Mouse (Mus musculus): ENCODE measurements around the gene Irf3. TPM values are rescaled to one million over a fixed set of nuclear protein-coding genes. Genes with fewer than 3 reads are reported as not detected.

The Irf3 gene
- polyA plus RNA-seq, 2 experiments: 92.7 to 168 TPM

DNA sequence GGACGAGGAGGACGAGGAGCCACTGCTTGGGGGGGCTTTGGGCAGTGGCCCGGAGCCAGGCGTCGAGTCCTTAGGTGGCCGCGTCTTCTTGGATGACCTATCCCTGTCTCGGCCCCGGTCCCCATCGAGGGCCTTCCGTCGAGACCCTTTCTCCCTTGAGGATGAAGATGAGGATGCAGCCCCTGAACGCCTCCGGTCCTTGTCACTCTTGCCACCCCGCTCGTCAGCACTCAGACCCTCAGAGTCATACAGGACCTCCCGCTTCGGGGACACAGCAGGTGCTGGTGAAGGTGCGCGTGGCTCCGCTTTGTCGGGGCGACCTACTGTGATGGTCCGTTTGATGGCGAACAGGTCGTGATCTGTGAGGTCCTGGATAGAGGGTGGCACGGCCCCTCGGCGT, 9.7 kb downstream of the Irf3 start:
- Histone ChIP-seq H3K9ac (ENCODE audit: low read depth, low read length, severe bottlenecking) (no peak overlapping the region), H3K27me3 (ENCODE audit: control insufficient read depth, insufficient read depth, low read length) (no peaks in the 10 kb centered on the region), H3K9me3 (ENCODE audit: control insufficient read depth, low read length) (no peaks in the 10 kb centered on the region), H3K4me3 (replicated peaks; ENCODE audit: low read length) (no peak overlapping the region), H3K36me3 (ENCODE audit: control insufficient read depth, insufficient read depth, low read length) (peaks cover 97% of the 10 kb centered on the region), H3K27ac (replicated peaks; ENCODE audit: low read depth, low read length) (no peak overlapping the region), H3K4me2 (replicated peaks; ENCODE audit: low read depth, low read length, severe bottlenecking) (no peak overlapping the region), H3K4me1 (ENCODE audit: control insufficient read depth, insufficient read depth, low read length) (no peaks in the 10 kb centered on the region)
- ATAC-seq (ENCODE audit: low FRiP score, low read depth) (no peak), DNase-seq (ENCODE audit: low spot score) (no peak)
- WGBS: 96% methylated on average over 29 of the region's 29 CpGs
- no peak for TF ChIP-seq POLR2A (IDR thresholded peaks at IDR 0.05; ENCODE audit: borderline replicate concordance, extremely low read depth, insufficient read depth, insufficient read length)

DNA sequence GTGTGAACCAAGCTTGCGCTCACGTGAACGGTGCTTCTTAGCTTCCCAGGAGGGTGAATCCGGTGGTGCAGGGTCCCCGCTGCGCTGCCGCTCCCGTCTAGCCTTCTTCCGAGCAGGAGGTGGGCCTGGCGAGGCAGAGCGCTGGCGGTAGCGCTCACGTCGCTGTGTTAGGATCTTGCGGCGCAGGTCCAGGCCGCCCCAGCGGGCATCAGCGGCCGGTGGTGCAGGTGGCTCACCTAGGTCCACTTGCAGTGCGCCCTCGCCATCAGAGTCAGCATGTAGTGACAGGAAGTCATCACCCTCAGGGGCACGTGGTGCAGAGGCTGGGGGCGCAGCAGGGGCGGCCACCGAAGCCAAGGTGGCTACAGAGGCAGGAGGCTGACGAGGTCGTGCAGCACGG, 10.4 kb downstream of the Irf3 start:
- WGBS: 93% methylated on average over 26 of the region's 30 CpGs
- no peak for ATAC-seq (ENCODE audit: low FRiP score, low read depth)
- no peaks in the 10 kb centered on the region for H3K27me3 ChIP-seq (ENCODE audit: control insufficient read depth, insufficient read depth, low read length)

GRCm38 (mm10) chr7:45008411-45008810, 11.0 kb downstream of the Irf3 start:
- H3K4me2 ChIP-seq (replicated peaks; ENCODE audit: low read depth, low read length, severe bottlenecking): no peak overlapping the region
- no peak for DNase-seq (ENCODE audit: low spot score)
- H3K4me3 ChIP-seq (replicated peaks; ENCODE audit: low read length): no peak overlapping the region
- TF ChIP-seq POLR2A (IDR thresholded peaks at IDR 0.05; ENCODE audit: borderline replicate concordance, extremely low read depth, insufficient read depth, insufficient read length): no peak
- no peaks in the 10 kb centered on the region for H3K9me3 ChIP-seq (ENCODE audit: control insufficient read depth, low read length)
- H3K9ac ChIP-seq (ENCODE audit: low read depth, low read length, severe bottlenecking): no peak overlapping the region
- WGBS: 92% methylated on average over 15 of the region's 19 CpGs
- H3K36me3 ChIP-seq (ENCODE audit: control insufficient read depth, insufficient read depth, low read length): peaks cover 97% of the 10 kb centered on the region
- no peaks in the 10 kb centered on the region for H3K4me1 ChIP-seq (ENCODE audit: control insufficient read depth, insufficient read depth, low read length)
- H3K27me3 ChIP-seq (ENCODE audit: control insufficient read depth, insufficient read depth, low read length): no peaks in the 10 kb centered on the region
- no peak overlapping the region for H3K27ac ChIP-seq (replicated peaks; ENCODE audit: low read depth, low read length)
- no peak for ATAC-seq (ENCODE audit: low FRiP score, low read depth)

More for the DNA sequence above, 10.4 kb downstream of the Irf3 start:
- Histone ChIP-seq H3K9me3 (ENCODE audit: control insufficient read depth, low read length) (no peaks in the 10 kb centered on the region), H3K4me1 (ENCODE audit: control insufficient read depth, insufficient read depth, low read length) (no peaks in the 10 kb centered on the region), H3K4me3 (replicated peaks; ENCODE audit: low read length) (no peak overlapping the region), H3K36me3 (ENCODE audit: control insufficient read depth, insufficient read depth, low read length) (peaks cover 97% of the 10 kb centered on the region), H3K27ac (replicated peaks; ENCODE audit: low read depth, low read length) (no peak overlapping the region), H3K9ac (ENCODE audit: low read depth, low read length, severe bottlenecking) (no peak overlapping the region), H3K4me2 (replicated peaks; ENCODE audit: low read depth, low read length, severe bottlenecking) (no peak overlapping the region)
- DNase-seq (ENCODE audit: low spot score): no peak
- TF ChIP-seq POLR2A (IDR thresholded peaks at IDR 0.05; ENCODE audit: borderline replicate concordance, extremely low read depth, insufficient read depth, insufficient read length): no peak

- no peak overlapping the region for H3K4me2 ChIP-seq (replicated peaks; ENCODE audit: low read depth, low read length, severe bottlenecking)
- 94% methylated on average over 6 of the region's 6 CpGs for WGBS
- ATAC-seq (ENCODE audit: low FRiP score, low read depth) (no peak), DNase-seq (ENCODE audit: low spot score) (no peak)
- no peaks in the 10 kb centered on the region for H3K27me3 ChIP-seq (ENCODE audit: control insufficient read depth, insufficient read depth, low read length)
- TF ChIP-seq POLR2A (IDR thresholded peaks at IDR 0.05; ENCODE audit: borderline replicate concordance, extremely low read depth, insufficient read depth, insufficient read length): no peak
- H3K4me3 ChIP-seq (replicated peaks; ENCODE audit: low read length): no peak overlapping the region
- no peak overlapping the region for H3K9ac ChIP-seq (ENCODE audit: low read depth, low read length, severe bottlenecking)
- no peak overlapping the region for H3K27ac ChIP-seq (replicated peaks; ENCODE audit: low read depth, low read length)
- no peaks in the 10 kb centered on the region for H3K9me3 ChIP-seq (ENCODE audit: control insufficient read depth, low read length)
- H3K4me1 ChIP-seq (ENCODE audit: control insufficient read depth, insufficient read depth, low read length): peaks cover 11% of the 10 kb centered on the region
- H3K36me3 ChIP-seq (ENCODE audit: control insufficient read depth, insufficient read depth, low read length): peaks cover 65% of the 10 kb centered on the region
These were observed 14.6 kb downstream of the Irf3 start for GRCm38 (mm10) chr7:45012011-45012410.

DNA sequence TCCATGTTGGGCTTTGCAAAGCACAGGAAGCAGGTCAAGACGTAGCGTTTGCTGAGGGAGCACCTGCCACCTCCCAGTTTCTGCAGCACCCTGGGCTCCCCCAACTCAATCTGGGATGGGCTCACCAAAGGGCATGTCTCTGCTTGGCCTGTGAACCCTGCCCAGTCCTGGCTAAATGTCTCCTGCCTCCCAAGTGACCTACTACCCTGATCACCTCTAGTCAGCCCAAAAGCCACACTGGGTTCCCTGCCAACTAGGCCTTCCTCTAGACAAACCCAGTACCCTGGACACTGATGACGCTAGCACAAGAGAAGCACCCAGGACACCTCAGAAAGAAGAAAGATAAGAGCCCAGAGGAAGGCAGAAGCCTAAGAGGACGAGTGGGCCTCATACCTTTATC, 15.4 kb downstream of the Irf3 start:
- Histone ChIP-seq H3K9ac (ENCODE audit: low read depth, low read length, severe bottlenecking) (no peak overlapping the region), H3K9me3 (ENCODE audit: control insufficient read depth, low read length) (no peaks in the 10 kb centered on the region), H3K4me1 (ENCODE audit: control insufficient read depth, insufficient read depth, low read length) (peaks cover 11% of the 10 kb centered on the region), H3K36me3 (ENCODE audit: control insufficient read depth, insufficient read depth, low read length) (peaks cover 57% of the 10 kb centered on the region), H3K27ac (replicated peaks; ENCODE audit: low read depth, low read length) (no peak overlapping the region), H3K4me2 (replicated peaks; ENCODE audit: low read depth, low read length, severe bottlenecking) (no peak overlapping the region), H3K4me3 (replicated peaks; ENCODE audit: low read length) (no peak overlapping the region), H3K27me3 (ENCODE audit: control insufficient read depth, insufficient read depth, low read length) (no peaks in the 10 kb centered on the region)
- no peak for DNase-seq (ENCODE audit: low spot score)
- no peak for TF ChIP-seq POLR2A (IDR thresholded peaks at IDR 0.05; ENCODE audit: borderline replicate concordance, extremely low read depth, insufficient read depth, insufficient read length)
- ATAC-seq (ENCODE audit: low FRiP score, low read depth): no peak
- 85% methylated on average over 4 of the region's 4 CpGs for WGBS

Measured in limb, embryonic 14.5 days (tissue).